Mouse (Mus musculus) 416B (cell line): ENCODE results near the gene Kcna5.

Experiments used
- DNase-seq: peaks from one replicate; pipeline ENCODE4 v3.0.0; 2011; ENCODE audit warnings: low read depth

Kcna5 gene

GRCm38 (mm10) chr6:126536926-126537325 is 1.7 kb upstream of the Kcna5 start:
- DNase-seq = no peak

- DNase-seq = no peak
Observed at GRCm38 (mm10) chr6:126535911-126536270, 679 bp upstream of the Kcna5 start.

- no peak for DNase-seq
Observed at GRCm38 (mm10) chr6:126534531-126535207, 543 bp downstream of the Kcna5 start.

GRCm38 (mm10) chr6:126531306-126531705 is 3.9 kb downstream of the Kcna5 start:
- no peak for DNase-seq

- no peak for DNase-seq
Observed at GRCm38 (mm10) chr6:126530019-126530418, 5.2 kb downstream of the Kcna5 start.

GRCm38 (mm10) chr6:126514720-126515119 is 20.5 kb downstream of the Kcna5 start:
- no peak for DNase-seq

GRCm38 (mm10) chr6:126513714-126514248 is 21.4 kb downstream of the Kcna5 start:
- DNase-seq = no peak

- DNase-seq = peak; percentile 15
Observed at GRCm38 (mm10) chr6:126513154-126513553, 22.1 kb downstream of the Kcna5 start.

- no peak for DNase-seq
Observed at GRCm38 (mm10) chr6:126508671-126509070, 26.5 kb downstream of the Kcna5 start.

GRCm38 (mm10) chr6:126503920-126504319 is 31.3 kb downstream of the Kcna5 start:
- no peak for DNase-seq

- no peak for DNase-seq
Observed at GRCm38 (mm10) chr6:126502691-126503301, 32.4 kb downstream of the Kcna5 start.

GRCm38 (mm10) chr6:126500985-126501384 is 34.2 kb downstream of the Kcna5 start:
- no peak for DNase-seq

- DNase-seq = peak; percentile 57
Observed at GRCm38 (mm10) chr6:126500088-126500487, 35.1 kb downstream of the Kcna5 start.

GRCm38 (mm10) chr6:126497878-126498277 is 37.3 kb downstream of the Kcna5 start:
- DNase-seq = peak; percentile 24

- DNase-seq = no peak
Observed at GRCm38 (mm10) chr6:126497173-126497839, 37.9 kb downstream of the Kcna5 start.

- DNase-seq = no peak
Observed at GRCm38 (mm10) chr6:126487136-126487535, 48.1 kb downstream of the Kcna5 start.

- peak; percentile 4 for DNase-seq
Observed at GRCm38 (mm10) chr6:126484887-126485286, 50.3 kb downstream of the Kcna5 start.

- DNase-seq = no peak
Observed at GRCm38 (mm10) chr6:126483264-126483867, 51.8 kb downstream of the Kcna5 start.
